Mouse (Mus musculus) neural tube, embryonic 10.5 days (tissue): ENCODE measurements at regions not wholly inside any gene's neighbourhood (a gene's known extent, or its start where the extent isn't known, plus 50 kb on each side); places are given as distances from the start of the nearest gene placed in this dataset.

ENCODE experiments used
- DNase-seq: peaks from one replicate; pipeline ENCODE4 v3.0.0-alpha.2; 2017; ENCODE audit warnings: low spot score; ENCODE audit errors: extremely low spot score

DNA sequence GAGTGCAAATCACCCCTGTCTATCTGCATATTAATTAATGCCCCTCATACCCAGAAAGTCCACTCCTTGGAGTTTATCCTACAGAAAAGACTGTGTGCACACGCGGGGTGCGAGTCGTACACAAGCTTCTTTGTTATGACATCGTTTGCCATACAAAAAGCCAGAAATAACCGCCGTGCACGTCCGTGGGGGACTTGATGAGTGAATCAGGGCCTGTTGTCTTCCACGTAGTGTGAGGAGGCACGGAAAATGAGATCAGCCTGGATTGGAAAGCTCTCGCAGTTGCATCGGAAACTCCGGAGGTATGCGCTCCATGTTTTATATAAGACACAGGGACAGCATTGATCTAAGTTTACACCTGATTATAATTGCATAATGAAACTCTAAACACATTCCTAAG, 120.3 kb downstream of the Etnk1 start:
- no peak for DNase-seq

DNA sequence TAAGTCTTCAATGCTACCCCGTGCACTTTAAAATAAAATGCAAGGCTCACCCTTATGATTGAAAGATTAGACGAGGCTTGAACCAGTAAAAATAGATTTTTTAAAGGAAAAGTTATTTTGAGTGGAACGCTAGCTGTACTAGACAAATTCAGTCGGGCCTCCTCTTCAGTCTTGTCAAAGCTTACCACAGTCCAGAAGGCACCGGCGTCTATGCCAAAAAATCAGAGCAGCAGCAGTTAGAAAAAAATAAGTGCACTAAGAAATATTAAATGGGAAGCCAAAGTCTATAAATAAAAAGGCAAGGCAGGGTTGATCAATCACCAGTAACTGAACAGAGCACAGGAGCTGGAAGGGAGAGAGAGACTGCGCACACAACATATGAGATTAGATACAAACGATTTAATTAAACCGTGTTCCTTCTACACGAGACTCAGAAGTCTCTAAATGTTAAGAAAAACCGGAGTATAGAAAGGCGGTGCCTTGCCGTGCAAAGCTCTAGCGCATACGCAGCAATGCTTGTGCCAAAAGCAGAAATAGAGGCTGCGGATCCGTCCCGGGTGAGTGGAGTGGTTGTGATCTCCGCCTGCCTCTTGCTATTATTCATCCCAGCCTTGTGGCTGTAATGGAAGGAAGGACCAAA, 121.6 kb downstream of the Etnk1 start:
- no peak for DNase-seq

DNA sequence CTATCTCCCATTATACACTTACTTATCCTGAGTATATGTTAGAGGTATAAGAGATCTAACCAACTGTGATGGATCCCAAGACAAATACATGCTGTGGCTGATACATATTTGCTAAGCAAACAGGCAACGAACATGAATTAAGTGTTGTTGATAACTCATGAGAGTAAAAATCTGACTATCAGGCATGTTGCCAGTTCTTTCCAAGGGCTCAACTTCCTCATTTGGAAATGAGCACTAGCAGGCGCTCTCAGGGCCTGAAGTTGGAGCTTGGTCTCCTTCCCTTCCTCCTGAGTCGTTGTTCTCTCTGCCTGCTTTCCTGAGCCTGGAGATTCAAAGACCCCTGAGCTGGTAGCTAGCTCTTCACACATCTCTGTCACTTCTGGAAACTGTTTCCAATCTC, 126.6 kb downstream of the Etnk1 start:
- DNase-seq = no peak

DNA sequence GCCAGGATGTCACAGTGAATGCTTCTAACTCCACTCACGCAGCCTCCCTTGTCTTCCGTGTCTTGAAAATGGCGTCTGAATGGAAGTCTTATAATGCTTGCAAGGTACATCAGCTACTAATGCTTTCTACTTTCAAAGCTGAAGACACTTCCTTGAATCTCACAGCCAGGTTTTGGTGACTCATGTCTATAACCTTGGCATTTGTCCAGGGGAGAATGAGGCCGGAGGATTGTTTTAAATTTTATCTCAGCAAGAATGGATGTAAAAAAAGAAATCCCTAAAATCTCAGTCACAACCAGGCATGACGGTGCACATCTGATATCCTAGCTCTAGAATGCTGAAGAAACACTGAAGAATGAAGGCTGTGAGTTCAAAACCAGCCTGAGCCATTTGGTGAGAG, 131.4 kb downstream of the Etnk1 start:
- DNase-seq = no peak

DNA sequence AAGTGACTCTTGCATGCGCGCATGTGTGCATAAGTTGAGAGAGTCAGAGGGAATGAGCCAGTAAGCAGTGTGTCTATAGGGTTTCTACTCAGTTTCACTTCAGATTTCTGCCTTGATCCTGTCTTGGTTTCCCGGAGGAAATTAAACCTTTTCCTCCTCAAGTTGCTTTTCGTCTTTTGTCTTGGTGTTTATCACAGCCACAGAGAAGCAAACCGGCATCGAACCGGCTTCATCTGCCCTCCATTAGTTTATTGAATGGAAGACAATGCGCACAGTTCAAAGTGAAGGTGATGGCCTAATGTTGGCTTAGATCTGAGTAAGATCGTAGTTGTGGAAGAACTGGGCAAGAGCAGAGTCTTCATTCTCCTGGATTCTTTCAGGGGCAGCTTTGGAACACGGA, 134.4 kb downstream of the Etnk1 start:
- DNase-seq = no peak

DNA sequence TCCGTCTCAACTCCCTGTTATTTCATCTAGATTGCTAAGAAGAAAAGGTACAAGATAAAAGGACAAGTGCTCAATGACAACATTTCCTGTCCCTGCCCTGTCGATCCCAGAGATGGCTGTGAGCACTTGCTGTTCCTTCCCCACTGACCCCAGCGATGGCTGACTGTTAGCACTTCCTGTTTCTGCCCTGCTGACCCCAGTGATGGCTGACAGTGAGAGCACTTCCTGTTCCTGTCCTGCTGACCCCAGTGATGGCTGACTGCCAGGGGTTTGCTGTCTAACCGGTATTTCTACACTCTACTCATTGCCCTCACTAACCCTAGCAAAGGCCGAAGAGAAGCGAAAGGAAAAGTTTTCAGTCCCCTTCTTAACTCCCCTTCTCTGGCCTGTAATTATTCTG, 140.3 kb downstream of the Etnk1 start:
- no peak for DNase-seq

DNA sequence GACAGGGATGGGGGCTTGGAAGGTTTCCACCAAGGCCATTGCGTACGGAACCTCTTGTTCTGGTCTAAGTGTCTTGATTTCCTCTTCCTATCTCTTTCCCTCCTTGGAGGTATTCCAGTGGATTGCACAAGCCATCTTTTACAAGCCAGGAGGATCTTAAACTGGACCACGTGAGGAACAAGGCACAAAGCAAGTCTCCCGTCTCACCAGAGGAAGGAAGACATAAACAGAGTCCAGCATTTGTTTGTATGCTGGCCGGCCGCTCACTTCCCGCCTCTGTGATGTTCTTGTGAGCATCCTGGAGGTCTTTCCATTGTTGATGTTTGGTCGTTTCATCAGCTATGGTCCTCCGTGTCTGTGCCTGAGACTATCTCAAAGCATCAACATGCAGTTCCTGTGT, 148.8 kb downstream of the Etnk1 start:
- DNase-seq = no peak

DNA sequence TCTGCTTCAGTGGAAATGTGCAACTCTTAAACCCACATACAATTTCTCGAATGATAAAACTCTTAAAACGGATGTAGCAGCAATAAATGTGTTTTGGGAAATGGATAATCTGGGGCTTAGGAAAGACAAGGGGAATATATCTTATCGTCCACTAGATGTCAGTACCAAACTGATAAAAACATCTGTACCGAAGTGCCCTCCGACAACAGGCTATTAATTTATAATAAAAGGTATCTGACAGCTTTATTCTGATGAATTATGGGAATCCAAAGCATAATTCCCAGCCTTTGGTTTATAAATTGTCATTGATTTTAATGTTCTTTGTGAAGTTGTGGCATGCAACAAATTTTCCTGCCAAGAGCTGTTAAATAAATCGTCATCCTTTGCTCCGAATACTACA, 153.4 kb downstream of the Etnk1 start:
- DNase-seq = no peak

DNA sequence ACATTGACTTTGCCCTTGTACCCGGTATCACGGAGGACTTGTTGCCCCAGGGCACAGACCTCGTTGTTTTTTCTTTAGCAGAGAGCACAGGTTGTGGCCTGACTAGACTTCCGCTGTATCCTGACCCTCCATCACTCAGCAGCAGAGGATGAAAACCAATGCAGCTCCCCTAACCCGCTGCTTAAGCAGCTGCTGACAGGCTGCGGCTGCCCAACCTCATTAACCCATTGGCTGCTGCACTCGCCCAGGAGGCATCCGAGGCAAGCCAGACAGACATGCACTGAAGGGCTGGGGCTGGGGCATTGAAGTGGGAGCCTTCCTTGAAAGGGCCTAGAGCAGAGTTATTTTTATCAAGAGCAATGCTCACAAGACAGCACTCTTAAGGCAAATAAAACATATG, 157.6 kb downstream of the Etnk1 start:
- peak; percentile 48 for DNase-seq

DNA sequence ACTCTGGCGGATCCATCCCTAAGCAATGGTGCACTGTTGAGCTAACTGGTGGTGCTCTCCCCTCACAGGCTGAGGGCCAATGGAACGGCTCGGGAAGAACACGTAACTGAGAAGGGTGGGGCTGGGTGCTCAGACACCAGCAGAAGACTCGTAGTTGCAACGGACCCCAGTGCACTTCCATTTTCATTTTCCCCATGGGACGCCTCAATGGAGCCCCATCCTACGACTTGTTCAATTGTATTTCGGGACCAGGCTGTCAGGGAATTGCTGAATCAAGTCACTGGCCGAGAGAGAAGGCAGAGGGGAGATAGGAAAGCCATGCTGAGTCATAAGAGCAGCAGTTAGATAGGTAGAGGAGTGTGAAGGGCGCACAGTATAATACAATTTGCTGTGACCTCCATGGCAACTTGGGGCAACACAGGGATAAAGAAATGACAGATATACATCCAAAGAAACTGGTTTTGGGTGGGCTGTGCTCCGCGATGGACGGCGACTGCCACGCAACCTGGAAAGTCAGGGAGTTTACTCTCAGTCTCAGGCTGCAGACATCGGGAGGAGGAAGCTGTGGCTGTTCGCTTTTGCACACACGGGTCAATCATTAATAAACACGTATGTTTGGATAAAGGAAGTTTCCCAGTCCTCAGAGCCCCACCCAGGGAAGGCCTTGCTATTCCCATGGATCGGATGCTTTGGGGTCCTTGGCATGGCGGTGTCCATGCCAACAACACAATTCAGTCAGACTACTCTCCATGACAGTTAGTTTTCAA, 160.1 kb downstream of the Etnk1 start:
- DNase-seq = no peak

DNA sequence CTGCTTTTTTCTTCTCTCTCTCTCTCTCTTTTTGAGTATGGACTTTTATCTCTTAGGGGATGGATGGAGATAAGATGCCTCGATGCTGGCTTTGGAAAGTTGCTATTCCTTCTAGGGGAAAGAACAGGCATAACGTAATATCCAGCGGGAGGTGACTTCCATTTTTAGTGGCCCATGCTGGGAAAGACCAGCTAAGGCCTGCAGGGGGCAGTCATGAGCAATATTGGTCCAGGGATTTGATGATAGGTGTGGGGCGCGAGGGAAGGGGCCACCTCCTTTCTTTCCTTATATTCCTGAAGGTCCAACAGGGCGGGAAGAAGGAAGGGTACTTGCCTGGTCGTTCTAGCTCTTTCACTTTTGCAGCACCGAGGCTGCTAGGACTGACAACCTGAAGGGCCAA, 160.8 kb downstream of the Etnk1 start:
- no peak for DNase-seq

DNA sequence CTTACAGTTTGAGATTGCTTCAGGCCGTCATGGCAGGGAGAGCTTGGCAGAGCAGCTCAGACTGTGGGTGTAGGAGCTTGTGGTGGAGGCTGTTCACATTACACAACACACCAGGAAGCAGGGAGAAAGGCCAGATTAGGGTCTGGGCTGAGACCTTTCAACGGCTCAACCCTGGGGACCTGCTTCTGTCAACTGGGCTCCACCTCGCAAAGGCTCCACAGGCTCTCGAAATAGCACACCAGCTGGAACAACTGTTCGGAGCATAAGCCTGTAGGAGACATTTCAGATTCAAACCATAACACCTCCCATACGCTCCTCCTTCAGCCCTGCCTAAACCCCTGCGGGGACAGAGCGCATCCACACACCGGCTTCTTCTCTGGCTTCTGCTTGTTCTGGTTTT, 161.2 kb downstream of the Etnk1 start:
- DNase-seq = no peak

DNA sequence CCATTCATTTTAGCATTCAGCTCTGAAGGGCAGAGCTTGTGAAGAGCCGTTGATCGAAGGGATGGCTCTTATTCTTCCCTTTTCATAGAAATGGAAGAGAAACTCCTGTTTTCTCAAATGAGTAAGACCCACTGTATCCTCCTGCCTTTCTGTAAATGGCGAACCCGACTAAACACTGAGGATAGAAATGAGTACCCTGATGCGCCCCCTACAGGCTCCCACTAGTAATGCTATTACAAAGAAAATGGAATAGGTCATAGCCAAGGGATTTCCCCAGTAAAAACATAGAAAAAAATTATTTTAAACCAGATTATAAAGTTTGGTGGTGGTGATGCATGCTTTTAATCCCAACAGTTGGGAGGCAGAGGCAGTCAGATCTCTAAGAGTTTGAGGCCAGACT, 162.1 kb downstream of the Etnk1 start:
- DNase-seq = no peak

DNA sequence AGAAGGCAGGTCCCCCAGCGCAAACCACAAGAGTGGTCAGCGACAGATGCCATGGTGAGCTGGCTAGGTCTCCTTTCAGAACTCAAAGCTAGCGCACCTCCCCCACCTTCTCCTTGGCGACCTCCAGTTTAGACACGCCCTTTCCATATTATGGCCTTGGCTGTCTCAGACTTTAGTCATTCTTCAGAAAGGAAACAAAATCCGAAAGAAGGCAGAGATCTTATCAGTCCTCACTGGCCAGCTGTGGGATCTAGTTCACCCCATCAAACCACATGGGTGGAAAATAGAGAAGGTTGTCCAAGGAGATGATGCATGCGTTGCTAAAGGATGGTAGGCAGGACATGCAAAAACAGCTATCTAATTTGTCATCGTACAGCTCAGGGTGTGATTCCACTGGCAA, 166.5 kb downstream of the Etnk1 start:
- no peak for DNase-seq

DNA sequence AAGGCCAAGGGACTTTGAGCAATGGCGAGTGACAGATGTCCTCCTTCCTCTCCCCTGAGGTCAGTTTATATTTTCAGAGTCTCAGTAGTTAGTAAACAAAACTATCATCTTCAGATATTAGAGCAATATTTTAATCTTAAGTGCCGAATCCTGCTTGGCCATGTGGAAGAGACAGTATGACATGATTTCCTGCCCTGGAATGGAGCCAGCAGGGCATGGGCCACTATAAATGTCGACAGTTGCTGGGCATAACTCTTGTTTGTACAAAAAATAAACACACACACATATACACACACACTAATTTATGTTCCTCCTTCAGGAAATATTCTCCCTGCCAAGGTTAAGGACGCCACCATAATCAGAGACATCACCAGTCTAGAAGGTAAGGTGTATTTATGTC, 169.6 kb downstream of the Etnk1 start:
- no peak for DNase-seq

DNA sequence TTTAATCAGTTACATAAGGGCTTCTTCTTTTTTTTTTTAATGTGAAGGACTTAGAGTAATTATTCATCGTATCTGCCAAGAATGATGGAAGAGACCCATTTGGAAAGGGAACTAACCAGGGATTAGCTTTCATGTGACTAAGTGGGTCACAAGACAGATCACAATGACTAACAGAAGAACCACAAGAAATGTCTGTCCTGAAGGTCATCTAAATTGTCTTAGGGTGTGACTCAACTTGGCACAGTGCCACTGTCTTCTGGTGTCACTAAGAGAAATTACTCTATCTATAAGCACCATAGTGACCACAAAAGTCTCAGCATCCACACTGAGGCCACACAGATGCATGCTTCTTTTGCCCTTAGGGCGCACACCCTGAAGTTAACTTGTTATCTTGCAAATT, 182.0 kb downstream of the Etnk1 start:
- DNase-seq = no peak

DNA sequence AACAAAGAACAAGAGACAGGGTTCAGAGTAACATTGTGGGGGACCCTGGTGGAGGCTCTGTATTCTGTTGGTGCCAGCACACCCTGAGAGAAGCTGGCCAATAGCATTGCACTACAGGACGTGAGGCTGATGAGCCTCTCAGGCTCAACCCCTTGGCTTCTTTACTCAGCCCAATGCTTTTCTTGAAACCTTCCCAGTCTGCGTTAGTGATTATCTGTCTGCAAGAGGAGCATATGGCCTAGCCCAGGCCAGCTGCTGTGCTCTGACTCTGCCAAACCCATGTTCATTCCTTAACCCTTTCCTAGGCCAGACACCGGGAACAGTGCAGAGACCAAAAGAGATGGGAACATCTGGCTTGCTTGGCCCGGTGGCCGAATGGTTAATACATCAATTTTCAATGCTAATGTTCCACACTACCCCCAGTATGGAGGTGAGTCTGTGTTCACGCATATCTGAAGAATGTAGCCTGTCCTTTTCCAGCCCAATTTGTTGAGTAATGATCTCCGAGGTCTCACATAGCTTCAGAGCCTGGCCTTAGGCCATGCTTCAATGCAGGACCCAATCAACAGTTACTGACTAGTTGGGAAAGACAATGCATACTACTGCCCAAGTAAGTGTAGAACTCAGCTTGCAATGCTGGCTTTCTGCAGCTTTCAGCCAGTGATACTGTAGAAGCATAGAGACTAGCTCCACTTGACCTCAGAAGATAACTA, 192.5 kb downstream of the Etnk1 start:
- peak; percentile 21 for DNase-seq

DNA sequence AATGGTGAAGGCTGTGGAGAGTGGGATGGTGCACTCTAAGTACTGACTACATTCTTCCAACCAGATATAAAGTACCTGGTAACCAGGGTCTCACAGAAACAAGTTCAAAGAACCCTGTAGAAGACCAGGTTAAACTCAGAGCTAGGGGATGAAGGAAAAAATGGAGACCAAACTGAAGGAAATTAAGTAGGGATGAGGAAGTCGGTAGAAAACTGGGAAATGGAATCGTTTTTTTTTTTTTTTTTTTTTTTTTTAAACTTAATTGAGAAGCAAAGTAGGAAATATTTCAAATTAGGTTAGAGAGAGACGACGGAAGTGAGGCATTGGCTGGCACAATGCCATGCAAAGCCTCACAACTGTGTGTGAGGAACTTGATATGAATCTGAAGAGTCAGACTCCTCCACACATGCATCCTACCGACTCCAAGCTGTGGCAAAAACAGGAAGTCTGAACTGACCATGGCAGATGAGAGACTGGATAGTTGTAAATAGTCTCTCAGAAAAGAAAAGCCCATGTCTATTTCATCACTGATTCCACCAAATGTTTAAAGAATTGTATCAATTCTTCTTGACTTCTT, 194.2 kb downstream of the Etnk1 start:
- DNase-seq = no peak

DNA sequence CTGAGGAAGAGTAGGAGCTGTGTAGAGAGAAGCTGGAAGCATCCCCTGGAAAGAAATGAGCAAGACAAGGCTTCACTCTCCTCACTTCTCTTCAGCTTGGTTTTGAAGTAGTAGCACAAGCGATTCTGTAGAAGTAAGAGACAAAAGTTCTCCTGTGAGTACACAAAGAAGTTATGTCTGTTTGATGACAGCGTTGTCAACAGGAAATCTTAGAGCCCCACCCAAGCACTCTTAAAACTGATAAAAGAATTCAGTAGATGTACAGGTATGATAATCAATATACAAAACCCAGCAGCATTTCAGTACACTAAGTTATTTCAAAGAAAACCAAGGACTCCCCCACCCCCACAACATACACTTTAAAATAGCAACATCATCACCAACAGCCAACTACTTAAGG, 194.9 kb downstream of the Etnk1 start:
- no peak for DNase-seq

DNA sequence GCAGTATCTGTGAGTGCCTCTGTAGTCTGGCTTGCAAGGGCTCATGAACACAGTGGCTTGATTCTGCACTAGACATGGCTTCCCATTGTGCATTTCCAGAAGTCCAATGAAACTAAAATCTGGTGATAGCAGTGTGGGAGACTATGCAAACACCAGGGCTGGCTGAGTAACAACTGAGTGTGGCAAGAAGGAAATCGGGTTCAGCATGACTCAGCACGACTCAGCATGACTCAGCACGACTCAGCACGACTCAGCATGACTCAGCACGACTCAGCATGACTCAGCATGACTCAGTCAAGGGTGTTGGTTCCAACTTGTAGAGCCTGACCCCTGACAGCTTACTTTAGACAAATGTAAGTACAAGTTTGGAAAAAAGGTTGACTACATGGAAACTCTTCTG, 198.8 kb downstream of the Etnk1 start:
- no peak for DNase-seq

DNA sequence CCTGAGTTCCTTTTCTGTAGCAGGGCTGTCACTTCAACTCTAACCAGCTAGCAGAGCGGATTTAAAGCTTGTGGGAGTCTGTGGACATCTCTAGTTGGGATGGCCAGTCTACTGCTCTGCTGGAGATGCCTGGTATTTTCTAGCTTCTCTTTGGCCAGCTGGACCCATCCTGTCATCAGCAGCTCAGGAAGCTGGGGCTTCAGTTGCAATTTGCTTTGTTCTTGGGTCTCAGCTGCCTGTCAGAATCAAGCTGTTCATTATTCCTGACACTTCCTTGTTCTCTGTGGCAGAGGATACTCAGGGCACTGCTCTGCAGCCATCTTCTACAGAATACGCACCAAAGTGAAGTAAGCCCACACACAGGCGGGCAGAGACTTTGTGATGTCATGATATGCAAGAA, 200.8 kb downstream of the Etnk1 start:
- no peak for DNase-seq

DNA sequence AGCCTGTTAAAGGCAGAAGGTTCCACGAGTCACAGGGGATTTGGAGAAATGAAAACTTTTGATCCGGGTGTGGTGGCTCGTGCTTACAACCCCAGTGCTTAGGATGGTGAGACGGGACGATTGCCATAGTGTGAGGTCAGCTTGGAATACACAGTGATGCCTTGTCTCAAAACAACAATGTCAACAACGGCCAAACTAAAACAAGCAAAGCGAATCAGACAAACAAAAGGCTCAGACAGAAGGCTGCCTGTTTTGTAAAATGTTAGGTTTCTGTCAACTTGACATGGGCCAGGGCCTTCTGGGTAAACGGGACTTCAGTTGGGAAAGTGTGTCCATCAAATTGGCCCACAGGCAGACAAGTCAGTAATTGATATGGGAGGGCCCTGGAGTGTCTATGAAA, 201.6 kb downstream of the Etnk1 start:
- no peak for DNase-seq
